In the genomic region with DNA sequence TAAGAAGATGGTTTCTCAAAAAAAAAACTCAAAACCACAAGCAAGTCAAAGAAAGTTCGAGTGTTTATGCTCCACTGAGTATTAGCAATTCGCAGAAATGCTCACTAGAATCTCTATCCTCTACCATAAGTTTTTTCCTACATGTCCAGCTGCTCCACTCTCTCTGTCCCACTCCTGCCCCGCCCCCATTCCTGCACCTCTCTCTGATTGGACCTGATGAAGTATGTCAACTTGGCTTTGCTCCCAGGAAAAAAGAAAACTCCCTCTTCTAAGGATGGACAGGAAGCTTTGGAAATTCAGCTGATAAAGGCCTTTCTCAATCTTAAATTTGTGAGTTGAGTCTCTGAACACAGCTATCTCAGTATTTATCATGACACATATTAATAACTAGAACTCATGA, we compare ENCODE assay signal across 14 mouse cellular contexts.
DNase-seq lines count a peak whose midpoint lies in the region; ATAC-seq lines count a peak whose summit lies in the region.
"Had no signal": no experiment of that assay in that cellular context is flagged by ENCODE, and none has a peak within 500 bp of the region (broad histone marks: within the 10 kb centered on the region; RNA-seq: fewer than 3 reads in every experiment).

No protein-coding gene starts in this region.

- peak; percentile 10 to 18 for DNase-seq in cerebellum, postnatal 10 days
- DNase-seq in cerebellum, adult 9-10 months, result no peak
- DNase-seq in kidney, postnatal 25 days, result no peak
- DNase-seq in lung, postnatal 36 days, result no peak
- peak; percentile 27 for DNase-seq in 3T3-L1 (ENCODE audit: low read depth, low spot score)
- no peak for DNase-seq in urinary bladder, postnatal 14 days (ENCODE audit: low spot score)
- DNase-seq: cerebellum, adult 18-20 months; gastrocnemius, postnatal 25 days; thymus, postnatal 25 days had no signal

- H3K4me1 ChIP-seq in kidney, embryonic 16.5 days (ENCODE audit: insufficient read depth, low read length), result no peaks in the 10 kb centered on the region
- H3K4me1 ChIP-seq in lung, embryonic 15.5 days, result no peaks in the 10 kb centered on the region
- H3K4me1 ChIP-seq: embryonic facial prominence, embryonic 15.5 days; hindbrain, embryonic 10.5 days had no signal

- WGBS in kidney, embryonic 16.5 days, result 66% methylated on average over 3 of the region's 3 CpGs
- 37% methylated on average over 3 of the region's 3 CpGs for WGBS in lung, embryonic 15.5 days

- H3K27ac ChIP-seq in kidney, embryonic 16.5 days (ENCODE audit: low read length), result no peak overlapping the region
- H3K27ac ChIP-seq in lung, embryonic 15.5 days, result no peak overlapping the region
- H3K27ac ChIP-seq: embryonic facial prominence, embryonic 15.5 days; hindbrain, embryonic 10.5 days; liver, embryonic 14.5 days had no signal

- no peaks in the 10 kb centered on the region for H3K36me3 ChIP-seq in kidney, embryonic 16.5 days (ENCODE audit: insufficient read depth, low read length)
- no peaks in the 10 kb centered on the region for H3K36me3 ChIP-seq in lung, embryonic 15.5 days
- H3K36me3 ChIP-seq: embryonic facial prominence, embryonic 15.5 days; hindbrain, embryonic 10.5 days had no signal

- H3K4me3 ChIP-seq in kidney, embryonic 16.5 days (ENCODE audit: low read length), result no peak overlapping the region
- H3K4me3 ChIP-seq in lung, embryonic 15.5 days, result no peak overlapping the region
- H3K4me3 ChIP-seq: embryonic facial prominence, embryonic 15.5 days; hindbrain, embryonic 10.5 days had no signal

- H3K9me3 ChIP-seq in kidney, embryonic 16.5 days (ENCODE audit: low read length), result no peaks in the 10 kb centered on the region
- H3K9me3 ChIP-seq in lung, embryonic 15.5 days, result no peaks in the 10 kb centered on the region
- H3K9me3 ChIP-seq: embryonic facial prominence, embryonic 15.5 days; hindbrain, embryonic 10.5 days had no signal

- no peak overlapping the region for H3K9ac ChIP-seq in kidney, embryonic 16.5 days (replicated peaks; ENCODE audit: low read length)
- no peak overlapping the region for H3K9ac ChIP-seq in lung, embryonic 15.5 days
- H3K9ac ChIP-seq: embryonic facial prominence, embryonic 15.5 days; liver, embryonic 14.5 days had no signal

- no peak overlapping the region for H3K4me2 ChIP-seq in kidney, embryonic 16.5 days (replicated peaks; ENCODE audit: low read depth, low read length)
- no peak overlapping the region for H3K4me2 ChIP-seq in lung, embryonic 15.5 days
- H3K4me2 ChIP-seq: embryonic facial prominence, embryonic 15.5 days had no signal

- peak; percentile 51; the same call in 1 of the 2 replicates for ATAC-seq in kidney, embryonic 16.5 days (ENCODE audit: low FRiP score, low TSS enrichment)
- peak; percentile 82; the same call in 1 of the 2 replicates for ATAC-seq in lung, embryonic 15.5 days (ENCODE audit: borderline replicate concordance, extremely low read depth, low FRiP score, low TSS enrichment)

- H3K27me3 ChIP-seq in kidney, embryonic 16.5 days (ENCODE audit: insufficient read depth, low read length), result no peaks in the 10 kb centered on the region
- no peaks in the 10 kb centered on the region for H3K27me3 ChIP-seq in lung, embryonic 15.5 days
- H3K27me3 ChIP-seq: embryonic facial prominence, embryonic 15.5 days had no signal

Comparison
In these comparisons a context has a peak if more than half of its experiments do, and no peak if none do; other contexts are left out.
1. DNase-seq: peak in cerebellum, postnatal 10 days (2 of 2) and 3T3-L1 (single experiment); none in cerebellum, adult 9-10 months (single experiment), kidney, postnatal 25 days (0 of 2), lung, postnatal 36 days (single experiment) and urinary bladder, postnatal 14 days (single experiment).